Mouse (Mus musculus) heart, embryonic 14.5 days (tissue): ENCODE measurements around the gene Gm10837. TPM values are rescaled to one million over a fixed set of nuclear protein-coding genes. Genes with fewer than 3 reads are reported as not detected.

Experiments
- ATAC-seq: fragments of 200-750 bp; cut with Nextera tagmentation; 2 replicates; pipeline ENCODE4 v1.8.0; 2017; ENCODE audit warnings: low read depth, moderate TSS enrichment; ENCODE audit not compliant: insufficient number of reproducible peaks, insufficient read depth, low FRiP score
- H3K27ac ChIP-seq, 2 experiments: fragments of 200-500 bp in 1 of 2; fragments of 300-500 bp in 1 of 2; sonication (generic) in 1 of 2; replicated peaks in 1 of 2; 2 replicates each; pipeline ENCODE4 v1.5.1; 2012 to 2014; ENCODE audit warnings: low read depth in 2 of 2, low read length in 2 of 2, control low read depth in 1 of 2, mild to moderate bottlenecking in 1 of 2, mixed read lengths in 1 of 2; ENCODE audit not compliant: control insufficient read depth in 1 of 2, insufficient read depth in 1 of 2
- H3K27me3 ChIP-seq: fragments of 300-500 bp; sonication (generic); 2 replicates; pipeline ENCODE4 v1.6.1; 2014; ENCODE audit warnings: mild to moderate bottlenecking, low read length, control low read depth; ENCODE audit not compliant: control insufficient read depth, insufficient read depth
- H3K36me3 ChIP-seq: fragments of 300-500 bp; sonication (generic); 2 replicates; pipeline ENCODE4 v1.6.1; 2014; ENCODE audit warnings: mild to moderate bottlenecking, control low read depth, low read length, mixed read lengths; ENCODE audit not compliant: control insufficient read depth, insufficient read depth
- H3K4me1 ChIP-seq, 2 experiments: fragments of 200-500 bp in 1 of 2; fragments of 300-500 bp in 1 of 2; sonication (generic) in 1 of 2; 2 replicates each; pipeline ENCODE4 v1.6.1; 2012 to 2014; ENCODE audit warnings: low read length in 2 of 2, control low read depth in 1 of 2, mixed read lengths in 1 of 2; ENCODE audit not compliant: control insufficient read depth in 2 of 2, insufficient read depth in 2 of 2
- H3K4me2 ChIP-seq: fragments of 300-500 bp; sonication (generic); 2 replicates; pipeline ENCODE4 v1.6.1; 2014; ENCODE audit warnings: mild to moderate bottlenecking, low read length
- H3K4me3 ChIP-seq, 2 experiments: fragments of 200-500 bp in 1 of 2; fragments of 300-500 bp in 1 of 2; sonication (generic) in 1 of 2; 2 replicates each; pipeline ENCODE4 v1.5.1; 2012 to 2014; ENCODE audit warnings: low read length in 2 of 2, mild to moderate bottlenecking in 2 of 2, control low read depth in 1 of 2, low read depth in 1 of 2, moderate library complexity in 1 of 2; ENCODE audit not compliant: control insufficient read depth in 1 of 2, insufficient read depth in 1 of 2
- H3K9ac ChIP-seq: fragments of 300-500 bp; sonication (generic); 2 replicates; pipeline ENCODE4 v1.6.1; 2014; ENCODE audit warnings: mild to moderate bottlenecking, low read length
- H3K9me3 ChIP-seq: fragments of 300-500 bp; sonication (generic); 2 replicates; pipeline ENCODE4 v1.6.1; 2016; ENCODE audit warnings: low read length, control low read depth; ENCODE audit not compliant: control insufficient read depth
- WGBS: fragments of 180-500 bp; shearing (Covaris S2); extraction: QIAGEN DNeasy Blood & Tissue Kit; methylation state at CpG from one replicate; pipeline ENCODE4 v1.1.7; 2014; 5-methylcytosine and 5-hydroxymethylcytosine counted together
- polyA plus RNA-seq: library from polyadenylated mRNA; unstranded; fragments of >200 nt; fragmentation: Nextera tagmentation; extraction: Ambion mirVana; gene quantifications from 2 replicates; pipeline ENCODE4 v1.2.1, GENCODE M21; 2014

The Gm10837 gene
- polyA plus RNA-seq, 1 experiment from 2014 or later, result not detected

DNA sequence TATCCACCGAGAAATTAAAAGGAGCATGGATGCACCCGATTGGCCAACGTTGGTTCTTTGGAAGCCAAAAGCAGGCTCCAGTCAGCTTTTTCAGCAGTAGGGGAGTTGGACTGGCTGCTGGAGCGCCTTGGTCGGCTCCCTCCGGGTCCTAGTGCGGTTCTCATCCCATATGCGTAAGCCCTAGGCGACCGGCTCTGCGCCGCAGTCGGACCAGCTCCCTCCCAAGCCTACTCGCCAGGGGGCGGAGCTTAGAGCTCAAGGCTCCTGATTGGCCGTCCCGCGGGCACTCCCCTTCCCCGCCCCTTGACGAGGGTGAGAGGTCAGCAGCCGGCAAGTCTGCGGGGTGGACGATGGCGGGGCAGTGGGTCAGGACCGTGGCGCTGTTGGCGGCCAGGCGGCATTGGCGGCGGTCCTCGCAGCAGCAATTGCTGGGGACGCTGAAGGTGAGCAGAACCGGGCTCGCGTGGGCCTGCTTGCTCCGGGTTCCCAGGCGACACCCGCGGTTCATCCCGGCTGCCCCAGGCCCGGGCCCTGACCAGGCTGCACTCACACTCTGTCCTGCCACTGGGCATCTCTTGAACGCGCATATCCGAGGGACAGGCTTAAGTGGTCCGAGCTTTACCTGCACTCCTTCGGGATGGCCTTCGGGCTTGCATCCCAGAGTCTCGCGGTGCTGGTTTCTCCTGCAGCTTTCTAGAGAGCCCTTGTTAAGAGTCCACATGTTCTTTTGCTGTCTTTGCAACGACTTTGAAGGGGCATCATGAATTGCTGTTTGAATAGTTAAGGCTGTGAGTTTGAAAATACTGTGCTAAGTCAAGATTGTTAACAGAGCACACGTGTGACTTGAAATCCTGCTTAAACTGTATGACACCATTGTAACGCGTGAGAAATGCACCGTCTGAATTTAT, 43.9 kb downstream of the Gm10837 start, which contains the start of gene Pcca:
Gene Pcca, plus strand, starts transcription at position 308 of the 908 bp plus-strand sequence.
- Histone ChIP-seq H3K4me1 (peaks cover 0 to 4% of the 10 kb centered on the region in 2 experiments; a peak in 1 of 4 replicates), H3K9me3 (no peaks in the 10 kb centered on the region), H3K36me3 (no peaks in the 10 kb centered on the region), H3K27me3 (no peaks in the 10 kb centered on the region), H3K9ac (peak within 1 kb of the TSS; percentile 70), H3K4me3 (peak within 1 kb of the TSS; percentile 65 to 74), H3K27ac (peak within 1 kb of the TSS; percentile 14 to 37; a peak in 3 of 4 replicates), H3K4me2 (peak within 1 kb of the TSS; percentile 74)
- WGBS, result 1% methylated on average over 54 of the region's 54 CpGs
- ATAC-seq, result peak; percentile 97

DNA sequence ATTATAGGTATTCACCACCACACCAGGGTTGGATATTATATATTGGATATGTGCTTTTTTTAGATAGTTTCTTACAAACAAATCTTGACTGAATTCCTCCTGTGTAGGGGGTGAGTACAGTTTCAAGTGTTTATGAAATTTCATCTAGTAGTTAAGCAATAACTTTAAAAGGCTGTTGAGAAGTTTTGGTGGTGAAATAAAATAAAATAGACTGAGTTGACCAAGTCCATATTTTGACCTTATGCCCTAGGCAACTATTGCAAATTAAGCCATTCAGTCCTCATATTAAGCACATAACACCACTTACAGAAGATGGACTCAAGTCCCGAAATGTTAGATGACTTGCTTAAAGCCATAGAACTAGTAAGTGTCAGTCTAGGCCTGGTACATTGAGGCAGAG, 45.6 kb downstream of the Gm10837 start:
- Histone ChIP-seq H3K27ac (no peak overlapping the region), H3K4me3 (no peak overlapping the region), H3K4me1 (peaks cover 0 to 4% of the 10 kb centered on the region in 2 experiments; a peak in 1 of 4 replicates), H3K9ac (no peak overlapping the region), H3K4me2 (no peak overlapping the region), H3K27me3 (no peaks in the 10 kb centered on the region), H3K36me3 (no peaks in the 10 kb centered on the region), H3K9me3 (no peaks in the 10 kb centered on the region)
- WGBS, result 98% methylated on average over 1 of the region's 1 CpGs
- ATAC-seq, result no peak

Other genes starting within 250 kb of the Gm10837 start
- not detected in 2 replicates for gene Gm5089, start 39.5 kb upstream of the Gm10837 start, polyA plus RNA-seq
- 0.05 and 0.09 TPM in 2 replicates for gene Zic5, start 24.9 kb upstream of the Gm10837 start, polyA plus RNA-seq
- not detected in 2 replicates for gene Zic2, start 15.2 kb upstream of the Gm10837 start, polyA plus RNA-seq
- gene Pcca, start 43.7 kb downstream of the Gm10837 start, polyA plus RNA-seq, result 28.2 and 28.9 TPM in 2 replicates